Mouse (Mus musculus): ENCODE results near the gene Nmnat2.
A peak's percentile ranks its signal among the peaks of the same experiment; 100 is the strongest.

Gene Nmnat2

GRCm38 (mm10) chr1:152954821-152955523, at the start of gene Nmnat2:
TSS of gene Nmnat2 (plus strand) at chr1:152954993.
- no peak for DNase-seq (ENCODE audit: low spot score in 2 of 2)

- DNase-seq (ENCODE audit: low spot score in 2 of 2) = no peak
Measured at GRCm38 (mm10) chr1:152913483-152914460, 41.0 kb upstream of the Nmnat2 start.

GRCm38 (mm10) chr1:152915766-152916165, 39.0 kb upstream of the Nmnat2 start:
- DNase-seq (ENCODE audit: low spot score in 2 of 2) = no peak

GRCm38 (mm10) chr1:152916936-152917335, 37.9 kb upstream of the Nmnat2 start:
- DNase-seq (ENCODE audit: low spot score in 2 of 2) = no peak

- no peak for DNase-seq (ENCODE audit: low spot score in 2 of 2)
Measured at GRCm38 (mm10) chr1:152917626-152918025, 37.2 kb upstream of the Nmnat2 start.

- no peak for DNase-seq (ENCODE audit: low spot score in 2 of 2)
Measured at GRCm38 (mm10) chr1:152921786-152922185, 33.0 kb upstream of the Nmnat2 start.

- no peak for DNase-seq (ENCODE audit: low spot score in 2 of 2)
Measured at GRCm38 (mm10) chr1:152933962-152934361, 20.8 kb upstream of the Nmnat2 start.

GRCm38 (mm10) chr1:152935476-152935875, 19.3 kb upstream of the Nmnat2 start:
- DNase-seq (ENCODE audit: low spot score in 2 of 2) = no peak

- DNase-seq (ENCODE audit: low spot score in 2 of 2) = no peak
Measured at GRCm38 (mm10) chr1:152936365-152936764, 18.4 kb upstream of the Nmnat2 start.

- no peak for DNase-seq (ENCODE audit: low spot score in 2 of 2)
Measured at GRCm38 (mm10) chr1:152942977-152943376, 11.8 kb upstream of the Nmnat2 start.

GRCm38 (mm10) chr1:152954167-152954566, 626 bp upstream of the Nmnat2 start:
- no peak for DNase-seq (ENCODE audit: low spot score in 2 of 2)

- DNase-seq (ENCODE audit: low spot score in 2 of 2) = no peak
Measured at GRCm38 (mm10) chr1:152955564-152956211, 895 bp downstream of the Nmnat2 start.

- peak in 1 of 2 experiments; percentile 29 for DNase-seq (ENCODE audit: low spot score in 2 of 2)
Measured at GRCm38 (mm10) chr1:152956221-152956620, 1.4 kb downstream of the Nmnat2 start.

- DNase-seq (ENCODE audit: low spot score in 2 of 2) = no peak
Measured at GRCm38 (mm10) chr1:152964344-152964743, 9.6 kb downstream of the Nmnat2 start.

GRCm38 (mm10) chr1:152966222-152966621, 11.4 kb downstream of the Nmnat2 start:
- DNase-seq (ENCODE audit: low spot score in 2 of 2) = no peak

- DNase-seq (ENCODE audit: low spot score in 2 of 2) = no peak
Measured at GRCm38 (mm10) chr1:152966686-152967085, 11.9 kb downstream of the Nmnat2 start.

GRCm38 (mm10) chr1:152969081-152969480, 14.3 kb downstream of the Nmnat2 start:
- DNase-seq (ENCODE audit: low spot score in 2 of 2) = no peak

- DNase-seq (ENCODE audit: low spot score in 2 of 2) = no peak
Measured at GRCm38 (mm10) chr1:152972957-152973356, 18.2 kb downstream of the Nmnat2 start.

- no peak for DNase-seq (ENCODE audit: low spot score in 2 of 2)
Measured at GRCm38 (mm10) chr1:152973421-152973820, 18.6 kb downstream of the Nmnat2 start.

- DNase-seq (ENCODE audit: low spot score in 2 of 2) = no peak
Measured at GRCm38 (mm10) chr1:152973861-152974260, 19.1 kb downstream of the Nmnat2 start.

- no peak for DNase-seq (ENCODE audit: low spot score in 2 of 2)
Measured at GRCm38 (mm10) chr1:152975144-152975543, 20.4 kb downstream of the Nmnat2 start.

- DNase-seq (ENCODE audit: low spot score in 2 of 2) = no peak
Measured at GRCm38 (mm10) chr1:152978700-152979099, 23.9 kb downstream of the Nmnat2 start.

All from thymus, postnatal 10 days (tissue).